ENCODE assay signal across 28 mouse cellular contexts in the genomic region with DNA sequence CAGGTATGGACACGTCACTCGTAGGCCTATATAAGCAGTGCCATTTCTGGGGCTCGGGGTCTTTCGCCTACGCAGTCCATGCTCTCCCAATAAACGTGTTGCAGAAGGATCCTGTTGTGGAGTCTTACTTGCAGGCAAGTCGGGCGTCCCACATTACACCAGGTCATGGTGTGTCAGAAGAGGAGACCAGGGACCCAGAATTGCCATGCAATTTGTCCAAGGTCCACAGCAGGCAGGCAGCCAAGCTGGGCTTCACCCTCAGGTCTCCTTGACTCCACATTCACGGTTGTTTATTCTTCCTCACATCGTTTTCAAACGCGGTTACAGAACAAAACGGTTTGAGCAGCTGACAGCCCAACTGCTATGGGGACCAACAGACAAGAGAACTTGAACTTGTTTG. TPM values are rescaled to one million over a fixed set of nuclear protein-coding genes. Genes with fewer than 3 reads are reported as not detected.
A peak's percentile ranks its signal among the peaks of the same experiment; 100 is the strongest.
DNase-seq lines count a peak whose midpoint lies in the region; TF ChIP-seq lines count a peak whose summit lies in the region.
"Not testable (repeated sequence)": the region's sequence is repeated elsewhere in the genome, so short reads cannot be mapped to it uniquely, and the experiment has no call there.
"Had no signal": no experiment of that assay in that cellular context is flagged by ENCODE, and none has a peak within 500 bp of the region (broad histone marks: within the 10 kb centered on the region; RNA-seq: fewer than 3 reads in every experiment).

No protein-coding gene starts in this region.

- DNase-seq in adrenal gland, adult 2 months, result peak; percentile 45
- DNase-seq in cerebellum, adult 11 months, result peak; percentile 22
- peak; percentile 16 for DNase-seq in gastrocnemius, adult 2 months
- peak; percentile 44 for DNase-seq in kidney, adult 2 months
- DNase-seq in layer of hippocampus, postnatal 10 days (ENCODE audit: low spot score in 2 of 2), result peak; percentile 40 to 49
- DNase-seq in lung, postnatal 10 days, result peak; percentile 41
- peak; percentile 34 for DNase-seq in ovary, postnatal 36 days (ENCODE audit: low spot score)

- TF ChIP-seq CTCF in gastrocnemius, adult 2 months (IDR thresholded peaks at IDR 0.05); kidney, adult 2 months (conservative IDR thresholded peaks at IDR 0.05; ENCODE audit: insufficient read depth, insufficient read length, low read depth, low read length): not testable (repeated sequence)

- H3K4me3 ChIP-seq in gastrocnemius, adult 2 months; kidney, adult 2 months (ENCODE audit: insufficient read depth, low read depth, low read length): not testable (repeated sequence)

- 78% methylated on average over 13 of the region's 13 CpGs for WGBS in kidney, adult 2 months

- not testable (repeated sequence) for H3K4me1 ChIP-seq in kidney, adult 2 months (ENCODE audit: control insufficient read depth, insufficient read depth, low read length)

- TF ChIP-seq POLR2A in kidney, adult 2 months (IDR thresholded peaks at IDR 0.05; ENCODE audit: low read depth, low read length), result not testable (repeated sequence)

- not testable (repeated sequence) for H3K27me3 ChIP-seq in kidney, adult 2 months (replicated peaks; ENCODE audit: control insufficient read depth, insufficient read depth, low read length)

- intact Hi-C loops in gastrocnemius, adult 2 months (cut with DNase I), result not testable (repeated sequence)

- H3K36me3 ChIP-seq in kidney, adult 2 months (ENCODE audit: control insufficient read depth, insufficient read depth, low read length), result not testable (repeated sequence)

- H3K27ac ChIP-seq in gastrocnemius, adult 2 months; kidney, adult 2 months (ENCODE audit: insufficient read depth, low read depth, low read length): not testable (repeated sequence)

RNA-seq across cellular contexts. Expression of a gene that starts 21.7 kb away (rescaled TPM):
- not detected for total RNA-seq in adrenal gland, adult 2 months (2021)
- polyA plus RNA-seq in adrenal gland, adult 2 months (2012; rRNA removed), result not detected in 2 replicates
- total RNA-seq in gastrocnemius, adult 2 months (2021), result not detected
- polyA plus RNA-seq in kidney, adult 2 months (2012; rRNA removed), result not detected in 2 replicates
- total RNA-seq in layer of hippocampus, postnatal 10 days (2021), result not detected
- total RNA-seq: ES-E14; gastrocnemius, postnatal 14 days; heart, adult 18-20 months; heart, postnatal 36 days; hindbrain, postnatal 0 days; left cerebral cortex, postnatal 14 days; megakaryocyte progenitor cell, adult 5-6 weeks; neutrophil, adult 5-6 weeks had no signal
- polyA plus RNA-seq: embryonic facial prominence, embryonic 11.5 days; forebrain, embryonic 13.5 days; heart, embryonic 11.5 days; heart, embryonic 16.5 days; hindbrain, postnatal 0 days; intestine, embryonic 15.5 days; kidney, embryonic 16.5 days; limb, embryonic 11.5 days; liver, embryonic 15.5 days; lung, embryonic 16.5 days; midbrain, embryonic 10.5 days; midbrain, embryonic 16.5 days; neural tube, embryonic 11.5 days; stomach, embryonic 16.5 days had no signal
